Mouse (Mus musculus): ENCODE results near the gene Uggt2.
"Not testable (repeated sequence)": the region's sequence is repeated elsewhere in the genome, so short reads cannot be mapped to it uniquely, and the experiment has no call there.

Gene Uggt2

GRCm38 (mm10) chr14:119037076-119037683, 62.0 kb downstream of the Uggt2 start:
- no peak for DNase-seq (ENCODE audit: extremely low spot score)

- DNase-seq (ENCODE audit: extremely low spot score): no peak
Measured at GRCm38 (mm10) chr14:119027675-119028253, 71.5 kb downstream of the Uggt2 start.

- peak; percentile 62 for DNase-seq (ENCODE audit: extremely low spot score)
Measured at GRCm38 (mm10) chr14:119027130-119027529, 72.1 kb downstream of the Uggt2 start.

GRCm38 (mm10) chr14:119025889-119026288, 73.3 kb downstream of the Uggt2 start:
- DNase-seq (ENCODE audit: extremely low spot score): no peak

GRCm38 (mm10) chr14:119013549-119013948, 85.7 kb downstream of the Uggt2 start:
- no peak for DNase-seq (ENCODE audit: extremely low spot score)

GRCm38 (mm10) chr14:119012607-119013431, 86.4 kb downstream of the Uggt2 start:
- DNase-seq (ENCODE audit: extremely low spot score): peak; percentile 18

- DNase-seq (ENCODE audit: extremely low spot score): no peak
Measured at GRCm38 (mm10) chr14:119009531-119009930, 89.7 kb downstream of the Uggt2 start.

- DNase-seq (ENCODE audit: extremely low spot score): no peak
Measured at GRCm38 (mm10) chr14:119008031-119008590, 91.1 kb downstream of the Uggt2 start.

- peak; percentile 96 for DNase-seq (ENCODE audit: extremely low spot score)
Measured at GRCm38 (mm10) chr14:119007103-119007951, 91.9 kb downstream of the Uggt2 start.

- no peak for DNase-seq (ENCODE audit: extremely low spot score)
Measured at GRCm38 (mm10) chr14:119006441-119007102, 92.7 kb downstream of the Uggt2 start.

GRCm38 (mm10) chr14:119005834-119006233, 93.4 kb downstream of the Uggt2 start:
- DNase-seq (ENCODE audit: extremely low spot score): no peak

- no peak for DNase-seq (ENCODE audit: extremely low spot score)
Measured at GRCm38 (mm10) chr14:119003320-119003719, 95.9 kb downstream of the Uggt2 start.

GRCm38 (mm10) chr14:118995226-118995925, 103.9 kb downstream of the Uggt2 start:
- DNase-seq (ENCODE audit: extremely low spot score): no peak

- DNase-seq (ENCODE audit: extremely low spot score): peak; percentile 9
Measured at GRCm38 (mm10) chr14:118987523-118988496, 111.4 kb downstream of the Uggt2 start.

GRCm38 (mm10) chr14:118986653-118987522, 112.3 kb downstream of the Uggt2 start:
- peak; percentile 72 for DNase-seq (ENCODE audit: extremely low spot score)

- no peak for DNase-seq (ENCODE audit: extremely low spot score)
Measured at GRCm38 (mm10) chr14:118984161-118984560, 115.1 kb downstream of the Uggt2 start.

GRCm38 (mm10) chr14:118983396-118983795, 115.8 kb downstream of the Uggt2 start:
- DNase-seq (ENCODE audit: extremely low spot score): no peak

GRCm38 (mm10) chr14:118982429-118983045, 116.7 kb downstream of the Uggt2 start:
- DNase-seq (ENCODE audit: extremely low spot score): not testable (repeated sequence)

Data from embryo, embryonic 9.5 days (tissue).